Mouse (Mus musculus): ENCODE measurements around the gene Lbr.
"Not testable (repeated sequence)": the region's sequence is repeated elsewhere in the genome, so short reads cannot be mapped to it uniquely, and the experiment has no call there.

Gene Lbr

DNA sequence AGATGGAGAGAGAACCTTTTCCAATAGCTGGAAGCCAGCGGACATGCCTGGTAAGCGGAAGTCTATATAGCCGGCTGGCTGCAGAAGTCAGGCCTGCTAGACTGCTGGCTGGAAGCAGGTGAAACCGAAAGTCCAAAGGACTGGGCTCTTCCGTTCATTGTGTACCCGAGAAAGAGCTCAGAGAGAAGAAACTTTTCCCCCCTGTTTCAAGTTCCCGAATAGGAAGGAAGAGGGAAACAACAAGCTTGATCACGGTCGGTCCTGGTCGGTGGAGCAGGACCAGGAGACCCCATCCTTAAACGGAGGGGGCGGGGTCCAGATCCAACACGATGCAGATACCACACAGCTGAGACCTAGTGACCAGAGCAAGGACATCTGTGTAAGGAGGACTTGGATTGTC is 9.6 kb upstream of the Lbr start:
- no peak for DNase-seq (ENCODE audit: low spot score)

DNA sequence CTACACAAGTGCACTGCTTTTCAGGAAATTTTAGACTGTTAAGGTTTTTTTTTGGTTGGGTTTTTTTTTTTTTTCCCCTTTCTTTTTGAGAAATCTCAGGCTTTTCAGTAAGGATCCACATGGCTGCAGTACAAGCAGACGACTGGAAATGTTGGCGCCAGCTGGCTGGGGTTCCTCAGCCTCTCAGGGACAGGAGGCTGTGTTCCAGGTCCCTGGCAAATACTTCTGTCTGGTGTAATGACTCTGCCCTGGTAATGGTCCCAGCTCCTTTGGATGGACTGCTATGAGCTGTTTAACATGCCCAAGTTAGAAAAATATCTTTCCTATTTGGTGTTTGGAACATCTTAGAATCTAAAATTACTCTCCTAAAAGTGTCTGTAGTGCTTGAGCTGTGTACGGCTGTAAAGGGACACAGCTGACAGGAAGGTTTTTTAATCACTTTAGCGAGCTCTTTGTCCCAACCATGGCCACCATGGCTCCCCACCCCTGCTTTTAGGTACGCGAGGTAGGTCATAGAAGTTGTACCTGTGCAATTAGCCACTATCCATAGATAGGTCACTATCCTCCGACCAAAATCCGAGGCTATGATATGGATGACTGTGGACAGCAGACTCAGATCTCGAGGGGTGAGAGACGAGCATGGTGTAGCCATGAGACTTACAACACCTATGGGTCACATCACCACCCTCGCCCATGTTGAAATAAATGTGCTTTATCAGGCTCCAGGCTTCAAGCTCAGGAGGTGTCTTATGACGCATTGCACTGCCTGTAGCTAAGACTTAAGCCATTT is 8.9 kb upstream of the Lbr start:
- no peak for DNase-seq (ENCODE audit: low spot score)

DNA sequence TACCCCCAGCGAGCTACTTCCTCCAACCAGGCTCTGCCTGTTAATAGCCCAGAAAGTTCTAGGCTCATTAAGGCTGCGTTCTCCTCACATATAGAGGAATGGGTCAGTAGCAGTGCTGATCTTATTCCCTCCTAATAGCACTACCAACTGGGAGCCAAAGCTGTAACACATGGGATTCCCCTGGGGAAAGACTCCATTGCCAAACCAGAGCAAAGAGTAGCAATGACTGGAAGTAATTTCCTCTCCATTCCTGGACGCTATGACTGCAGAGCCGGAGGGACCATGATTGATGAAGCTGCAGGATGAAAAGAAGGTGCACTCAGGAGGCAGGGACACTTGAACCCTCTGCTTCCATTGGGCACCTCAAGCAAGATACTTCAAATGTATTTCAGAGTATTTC is 7.6 kb upstream of the Lbr start:
- DNase-seq (ENCODE audit: low spot score), result no peak

DNA sequence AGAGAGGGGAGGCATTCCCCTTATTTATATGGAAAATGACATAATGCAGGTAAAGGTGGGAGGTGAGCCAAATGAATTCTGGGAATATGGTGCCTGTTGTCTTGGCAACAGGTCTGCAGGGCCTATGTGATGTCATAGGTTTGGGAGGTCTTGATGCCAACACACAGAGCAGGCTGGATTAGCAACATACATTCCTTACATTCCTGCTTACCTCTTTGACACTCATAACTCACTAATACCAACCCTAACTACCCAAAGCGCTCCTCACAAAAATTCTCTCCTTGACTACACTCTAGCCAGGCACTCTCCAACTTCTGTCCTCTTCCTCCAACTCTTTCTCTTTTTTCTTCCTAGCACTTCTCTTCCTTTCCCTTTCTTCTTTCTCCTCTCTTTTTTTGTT is 5.4 kb upstream of the Lbr start:
- no peak for DNase-seq (ENCODE audit: low spot score)

DNA sequence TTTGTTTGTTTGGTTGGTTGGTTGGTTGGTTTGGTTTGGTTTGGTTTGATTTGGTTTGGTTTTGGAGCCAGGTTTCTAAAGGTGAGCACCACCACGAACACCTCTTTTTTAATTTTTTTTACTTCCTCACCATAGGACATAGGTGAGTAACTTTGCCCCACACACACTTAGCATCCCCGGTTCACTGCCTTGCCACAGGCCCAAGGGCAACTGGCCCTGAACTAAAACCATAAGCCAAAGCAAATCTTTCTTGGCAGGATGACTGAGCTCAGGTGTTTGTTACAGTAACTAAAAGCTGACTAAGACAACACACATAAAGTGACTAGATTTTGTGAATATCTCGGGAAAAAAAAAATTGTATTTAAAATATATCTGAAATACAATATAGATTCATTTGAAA is 4.5 kb upstream of the Lbr start:
- no peak for DNase-seq (ENCODE audit: low spot score)

DNA sequence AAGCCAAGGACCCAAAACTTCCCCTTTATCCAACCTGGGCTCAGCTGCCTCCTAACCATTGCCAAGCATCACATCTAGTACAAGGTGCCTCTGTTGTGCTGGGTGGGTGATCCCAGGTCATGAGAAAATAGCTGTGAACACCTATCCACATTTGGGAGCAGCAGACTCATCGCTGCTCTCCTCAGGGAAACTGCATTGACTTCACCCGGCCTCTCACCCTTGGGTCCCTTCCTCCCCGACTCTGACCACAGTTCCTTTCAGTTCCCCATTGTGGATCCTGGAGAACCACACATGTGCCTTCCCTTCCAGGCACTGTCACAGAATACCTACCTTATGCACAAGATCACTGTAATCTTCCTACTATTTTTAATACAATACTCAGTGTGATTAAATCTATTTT is 2.9 kb upstream of the Lbr start:
- DNase-seq (ENCODE audit: low spot score), result no peak

DNA sequence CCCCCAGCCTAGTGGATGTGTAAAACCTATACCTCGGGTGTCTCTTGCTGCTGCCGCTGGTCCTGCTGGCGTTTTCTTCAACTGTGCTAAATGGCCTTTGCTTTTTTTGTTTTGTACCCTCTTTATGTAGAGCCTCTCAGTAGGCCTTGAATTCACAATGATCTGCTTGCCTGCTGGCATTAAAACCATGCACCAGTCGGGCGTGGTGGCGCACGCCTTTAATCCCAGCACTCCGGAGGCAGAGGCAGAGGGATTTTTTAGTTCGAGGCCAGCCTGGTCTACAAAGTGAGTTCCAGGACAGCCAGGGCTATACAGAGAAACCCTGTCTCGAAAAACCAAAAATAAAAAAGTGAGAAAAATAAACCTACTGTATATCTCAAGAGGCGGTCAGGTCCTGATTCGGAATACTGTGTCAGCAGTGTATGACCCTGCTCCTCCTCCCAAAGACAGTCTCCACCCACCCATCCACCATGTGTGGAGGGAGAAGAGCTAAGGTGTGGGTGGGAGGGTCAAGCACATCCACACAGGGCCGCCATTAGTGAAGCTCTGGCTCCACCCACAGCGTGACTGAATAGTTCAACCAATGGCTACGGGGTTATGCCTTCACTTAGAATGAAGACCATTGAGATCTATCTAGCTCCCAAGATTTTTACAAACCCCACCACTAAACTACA is 2.2 kb upstream of the Lbr start:
- DNase-seq (ENCODE audit: low spot score), result no peak

DNA sequence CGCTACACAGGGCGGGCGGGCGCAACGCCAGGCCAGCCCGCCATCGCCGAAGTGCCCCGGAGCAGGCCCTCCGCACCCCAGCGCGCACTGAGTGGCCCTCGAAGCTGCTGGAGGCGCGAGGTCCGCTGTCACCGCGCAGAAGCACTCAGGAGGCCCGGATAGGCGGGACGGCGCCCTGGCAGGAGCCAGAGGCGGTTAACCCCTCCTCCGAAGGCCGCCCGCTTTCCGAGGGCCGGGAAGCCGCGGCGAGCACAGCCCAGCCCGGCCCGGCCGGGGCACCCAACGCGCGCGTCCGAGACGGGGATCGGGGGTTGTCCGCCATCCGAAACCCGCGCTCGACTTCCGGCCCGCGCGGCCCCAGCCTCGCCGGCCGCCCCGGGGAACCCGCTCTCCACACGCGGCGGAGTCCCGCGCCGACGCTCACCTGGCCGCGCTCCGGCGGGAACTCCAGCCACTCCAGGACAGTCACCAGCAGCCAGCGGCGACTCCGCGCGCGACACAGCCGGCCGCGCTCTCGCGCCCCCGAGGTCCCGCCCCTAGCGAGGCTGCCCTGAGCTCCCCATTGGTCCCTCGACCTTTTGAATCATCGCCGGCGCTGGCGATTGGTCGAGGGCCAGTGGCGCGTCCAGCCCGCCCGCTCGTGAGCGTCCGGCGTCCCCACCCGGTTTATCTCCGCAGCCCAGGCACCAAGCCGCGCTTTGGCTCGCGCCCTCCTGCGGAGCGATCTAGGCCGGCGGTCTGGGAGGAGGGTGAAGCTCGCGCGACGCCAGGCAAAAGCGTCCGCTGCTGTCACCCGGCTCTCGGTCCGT is 778 bp downstream of the Lbr start:
- peak; percentile 92 for DNase-seq (ENCODE audit: low spot score)

DNA sequence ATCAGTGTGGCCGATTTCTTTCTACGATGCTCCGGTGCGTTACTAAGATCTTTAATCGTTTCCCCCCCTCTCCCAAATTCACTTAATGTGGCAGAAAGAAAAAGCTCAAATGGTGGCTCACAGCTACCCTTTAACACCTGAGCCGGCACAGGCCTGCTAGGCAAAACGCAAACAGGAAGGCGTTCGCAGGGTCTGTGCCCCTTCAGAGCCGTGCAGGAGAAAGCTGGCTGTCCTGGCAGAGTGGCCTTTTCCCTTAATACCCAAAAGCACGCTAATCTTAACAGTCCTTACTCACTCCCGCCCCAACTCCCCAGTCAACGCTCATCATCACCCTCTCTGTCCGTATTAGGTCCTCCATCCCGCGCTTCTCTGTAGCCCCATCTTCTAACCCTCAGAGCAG is 1.4 kb downstream of the Lbr start:
- no peak for DNase-seq (ENCODE audit: low spot score)

DNA sequence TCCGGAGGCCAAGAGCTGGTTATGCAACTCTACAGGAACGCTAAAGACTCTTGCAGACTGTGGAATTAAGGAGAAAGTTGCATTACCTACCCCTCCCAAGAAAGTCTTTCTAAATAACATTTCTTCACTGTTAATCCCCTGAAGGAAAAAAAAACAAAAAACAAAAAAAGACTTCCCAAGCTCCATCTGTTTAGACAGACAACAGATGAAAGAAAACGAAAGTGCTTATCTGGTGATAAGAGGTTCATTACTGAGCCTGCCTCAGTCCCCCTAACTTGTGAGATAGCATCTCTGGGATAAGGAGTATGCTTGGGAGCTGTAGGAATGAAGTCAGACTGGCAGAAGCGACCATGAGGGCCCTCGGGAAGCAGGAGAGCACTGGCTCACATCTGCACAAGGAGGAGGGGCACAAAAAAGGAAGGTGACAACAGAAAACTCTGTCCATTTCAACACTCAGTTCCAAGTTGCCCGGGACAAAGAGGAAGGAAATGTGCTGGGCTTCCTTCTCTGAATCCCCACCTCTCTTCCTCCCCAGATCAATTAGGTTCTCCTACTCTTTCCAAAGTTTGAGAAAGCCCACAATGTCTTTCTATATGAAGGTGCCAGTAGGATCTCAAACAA is 3.0 kb downstream of the Lbr start:
- DNase-seq (ENCODE audit: low spot score), result no peak

DNA sequence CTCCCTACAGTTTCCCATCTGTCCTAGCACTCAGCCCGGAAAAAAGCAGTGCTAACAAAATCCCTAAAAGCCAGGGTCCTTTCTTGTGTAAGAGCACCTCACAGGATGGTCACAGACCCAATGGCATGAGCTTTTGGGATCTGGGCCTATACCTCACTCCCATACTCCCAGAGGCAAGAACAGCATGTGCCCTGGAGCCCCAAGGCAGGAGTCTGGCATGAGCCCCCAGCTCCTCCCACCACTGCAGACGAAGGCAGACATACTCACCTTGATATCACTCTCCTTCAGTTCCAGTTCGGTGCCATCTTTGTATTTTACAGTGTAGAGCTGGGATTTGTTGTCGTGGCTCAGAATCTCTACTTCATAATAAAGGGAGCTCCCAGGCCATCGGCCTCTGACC is 4.7 kb downstream of the Lbr start:
- DNase-seq (ENCODE audit: low spot score), result no peak

DNA sequence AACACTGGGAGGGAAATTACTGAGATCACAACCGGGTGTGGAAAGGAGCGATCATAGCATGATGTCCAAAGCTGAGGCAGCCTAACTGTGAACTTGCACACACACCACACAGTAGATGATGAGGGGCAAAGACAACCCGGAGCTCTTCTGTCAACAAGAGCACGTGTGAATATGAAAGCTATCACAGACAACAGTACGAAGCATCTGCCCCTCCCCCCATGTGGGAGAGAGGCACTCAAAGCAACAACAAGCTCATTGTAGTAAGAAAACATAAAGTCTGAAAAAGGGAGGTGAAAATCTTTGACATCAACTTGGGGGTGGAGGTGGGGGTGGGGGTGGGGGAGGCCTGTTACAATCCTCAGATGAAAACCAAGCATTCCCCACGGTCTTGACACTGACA is 9.7 kb downstream of the Lbr start:
- no peak for DNase-seq (ENCODE audit: low spot score)

DNA sequence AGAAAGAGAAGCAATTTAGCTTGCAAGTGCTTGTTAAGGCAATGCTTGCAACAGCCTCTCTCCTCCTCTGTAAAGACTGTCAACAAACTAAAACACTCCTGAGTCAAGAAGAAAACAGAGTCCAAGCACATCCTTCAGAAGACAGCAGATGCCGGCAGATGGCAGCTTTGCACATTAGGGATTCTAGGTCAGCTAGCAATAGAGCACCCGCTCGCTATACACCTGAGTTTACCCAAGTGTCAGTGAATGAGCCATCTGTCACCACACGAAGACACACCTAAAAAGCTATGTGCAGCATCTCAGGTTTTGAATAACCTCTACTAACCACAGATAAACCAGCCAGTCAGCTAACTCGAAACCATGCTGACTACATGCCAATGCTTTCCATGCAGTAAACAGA is 10.1 kb downstream of the Lbr start:
- DNase-seq (ENCODE audit: low spot score), result no peak

DNA sequence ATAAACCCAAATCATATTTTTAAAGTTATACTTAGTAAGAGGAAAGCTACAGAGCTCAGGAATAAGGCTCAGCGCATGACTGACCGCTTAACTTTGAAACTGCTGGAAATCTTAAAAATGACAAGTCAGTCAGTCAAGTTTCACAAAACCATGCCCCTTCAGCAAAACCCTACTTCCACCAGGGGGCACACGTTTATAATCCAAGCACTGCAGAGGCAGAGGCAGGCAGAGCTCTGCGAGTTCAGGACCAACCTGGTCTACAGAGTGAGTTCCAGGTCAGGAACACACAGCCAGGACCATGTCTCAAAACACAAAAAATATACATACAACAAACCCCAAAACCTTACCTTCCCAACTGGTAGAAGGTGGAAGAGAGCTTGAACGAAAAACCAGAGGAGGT is 14.5 kb downstream of the Lbr start:
- no peak for DNase-seq (ENCODE audit: low spot score)

DNA sequence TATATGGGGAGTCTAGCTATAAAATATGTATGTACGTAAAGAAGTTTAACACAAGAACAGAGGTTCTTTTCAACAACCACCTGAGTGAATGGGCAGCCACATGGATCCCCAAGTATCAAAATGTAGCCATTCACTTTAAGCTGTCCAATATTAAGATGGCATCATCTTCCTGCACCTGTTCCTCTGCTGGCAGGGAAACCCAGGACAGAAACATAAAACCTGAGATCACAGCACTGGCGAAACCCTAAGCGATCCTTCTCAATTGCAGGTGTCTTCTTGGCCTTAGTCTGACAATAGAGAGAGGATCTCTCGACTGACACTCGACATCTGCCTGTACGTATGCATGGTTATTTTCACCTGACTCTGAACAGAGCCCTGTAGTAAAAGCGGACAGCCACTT is 16.1 kb downstream of the Lbr start:
- no peak for DNase-seq (ENCODE audit: low spot score)

DNA sequence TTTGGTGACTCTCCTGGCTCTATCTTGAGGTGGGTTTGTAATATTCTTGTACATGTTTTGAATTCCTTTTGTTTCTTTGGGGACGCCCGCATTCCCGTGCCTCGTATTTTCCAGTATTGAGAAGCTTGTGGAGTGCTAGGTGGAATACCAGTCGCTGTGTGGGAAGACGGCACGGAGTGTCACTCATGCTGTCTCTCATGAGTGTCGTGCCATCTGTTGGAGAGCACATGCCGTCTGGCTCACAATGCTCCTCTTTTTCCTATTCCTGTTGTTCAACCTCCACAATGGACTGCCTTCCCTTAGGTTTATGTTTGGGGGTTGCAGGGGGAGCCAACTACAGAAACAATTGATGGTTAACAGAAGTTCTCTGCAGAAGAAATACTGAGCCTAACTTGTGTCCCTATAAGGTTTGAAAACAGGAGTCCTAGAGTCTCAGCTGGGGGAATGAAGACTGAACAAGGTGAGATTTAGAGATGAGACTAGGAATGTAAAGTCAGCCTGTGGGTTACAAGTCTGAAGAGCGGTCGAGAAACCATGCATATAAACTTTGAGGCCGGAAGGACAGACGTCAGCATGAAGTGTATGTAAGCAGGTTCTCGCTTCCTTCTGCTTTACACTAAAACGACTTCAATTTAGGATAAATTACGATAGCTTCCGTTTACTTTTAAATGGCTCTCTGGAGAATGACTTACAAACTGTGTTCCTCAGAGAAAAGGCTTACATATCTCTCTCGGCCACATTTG is 31.2 kb downstream of the Lbr start:
- DNase-seq (ENCODE audit: low spot score), result no peak

DNA sequence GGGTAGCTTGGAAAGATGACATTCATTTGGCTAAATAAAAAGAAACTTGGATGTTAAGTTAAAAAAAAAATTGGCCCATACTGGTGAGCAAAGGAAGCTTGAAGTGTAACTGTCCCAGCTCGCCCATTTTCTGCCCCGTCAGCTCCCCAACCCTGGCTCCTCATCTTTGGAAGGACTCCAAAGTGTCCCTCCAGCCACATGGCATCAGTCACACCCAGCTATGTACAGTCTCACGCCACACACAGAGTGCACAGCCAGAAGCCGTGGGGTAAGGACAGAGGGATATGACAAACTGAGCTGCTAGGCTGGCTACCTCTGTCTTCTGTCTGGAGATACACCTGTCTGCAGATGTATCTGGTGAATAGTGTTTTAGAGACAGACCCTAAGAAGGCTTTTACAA is 42.2 kb downstream of the Lbr start:
- no peak for DNase-seq (ENCODE audit: low spot score)

DNA sequence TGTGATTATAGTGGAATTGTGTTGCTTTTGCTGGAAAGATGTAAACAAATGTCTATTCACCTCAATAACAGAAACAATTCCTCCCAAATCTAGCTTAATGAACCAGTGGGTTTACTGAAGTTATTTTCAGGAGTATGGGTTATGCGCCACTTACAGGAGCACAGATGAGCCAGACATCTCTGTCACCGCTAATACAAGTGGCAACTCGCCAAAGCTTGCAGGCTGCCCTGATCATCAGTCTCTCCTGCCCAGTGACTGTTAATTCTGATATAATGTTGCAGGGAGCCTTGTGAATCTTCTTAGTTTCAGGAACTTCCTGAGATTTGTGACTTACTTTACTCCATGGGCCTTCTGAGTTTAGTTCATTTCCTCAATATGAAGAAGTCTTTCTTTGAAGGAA is 42.9 kb downstream of the Lbr start:
- DNase-seq (ENCODE audit: low spot score), result no peak

DNA sequence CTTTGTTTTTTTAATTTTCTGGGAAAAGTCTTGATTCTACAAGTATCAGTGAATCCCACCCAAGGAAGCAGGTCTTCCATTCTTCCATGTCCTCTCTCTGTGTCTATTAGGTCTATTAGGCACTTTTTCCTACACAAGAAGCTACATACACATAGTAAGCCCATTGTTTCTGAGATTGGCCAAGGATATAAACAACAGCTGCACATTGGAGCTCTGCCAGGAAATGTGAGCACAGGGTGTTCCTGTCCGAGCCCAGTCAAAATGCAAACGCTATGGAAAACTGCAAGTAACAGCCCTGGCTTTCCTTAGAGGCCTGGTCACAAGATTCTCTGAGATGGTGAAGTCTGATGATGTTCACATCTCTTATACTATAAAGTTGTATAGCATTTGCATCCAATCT is 49.3 kb downstream of the Lbr start:
- no peak for DNase-seq (ENCODE audit: low spot score)

DNA sequence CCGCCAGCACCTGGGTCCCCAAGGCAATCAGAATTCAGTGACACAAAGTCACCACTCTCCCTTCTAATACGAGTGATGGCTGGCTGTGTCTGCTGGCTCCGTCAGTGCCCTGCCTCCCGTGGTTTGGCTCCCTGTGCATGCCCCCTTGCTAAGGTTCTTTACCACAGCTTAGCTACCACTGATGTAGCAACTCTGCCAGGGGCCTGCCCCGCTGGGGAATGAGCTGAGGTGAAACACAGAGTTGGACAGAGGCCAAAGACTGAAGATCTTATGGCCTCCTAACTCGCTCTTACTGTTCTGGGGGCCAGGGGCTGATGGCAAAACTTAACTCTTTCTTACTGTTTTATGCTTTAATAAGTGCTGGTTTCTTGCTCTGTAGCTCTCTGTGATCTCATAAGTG is 52.9 kb downstream of the Lbr start:
- DNase-seq (ENCODE audit: low spot score), result no peak

DNA sequence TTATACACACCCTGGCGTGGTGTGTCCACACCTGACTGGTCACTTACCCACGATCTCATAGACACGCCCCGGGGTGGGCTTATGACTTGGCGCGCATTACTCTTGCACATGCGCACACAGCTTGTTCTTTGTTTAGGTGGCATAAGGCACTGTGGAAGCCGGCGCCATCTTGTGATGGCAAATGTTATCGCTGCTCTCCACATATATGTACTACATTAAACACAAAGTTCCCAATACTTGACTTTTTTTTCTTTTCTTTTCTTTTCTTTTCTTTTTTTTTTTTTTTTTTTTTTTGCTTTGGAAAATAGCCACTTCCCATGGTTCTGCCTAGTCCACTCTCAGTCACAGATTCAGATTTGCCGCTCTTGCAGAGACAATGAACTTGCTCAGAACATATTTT is 60.2 kb downstream of the Lbr start:
- DNase-seq (ENCODE audit: low spot score), result not testable (repeated sequence)

DNA sequence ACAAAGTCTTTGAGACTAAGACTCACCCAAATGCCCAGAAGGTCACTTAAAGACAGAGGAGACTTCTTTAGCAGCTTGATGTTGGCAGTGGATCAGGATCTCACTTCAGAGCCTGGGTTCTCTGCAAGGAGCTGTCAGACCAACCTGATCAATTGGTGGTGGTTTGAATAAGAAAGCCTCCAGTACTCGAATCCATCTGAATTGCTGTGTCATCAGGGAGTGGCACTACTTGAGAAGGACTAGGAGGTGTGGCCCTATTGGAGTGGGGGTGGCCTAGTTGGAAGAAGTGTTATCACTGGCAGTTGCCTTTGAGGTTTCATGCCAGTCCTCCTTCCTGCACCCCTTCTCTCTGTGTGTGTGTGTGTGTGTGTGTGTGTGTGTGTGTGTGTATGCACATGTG is 66.3 kb downstream of the Lbr start:
- DNase-seq (ENCODE audit: low spot score), result no peak
